Mouse (Mus musculus): Measurements from ENCODE around the gene Ccdc151.

Ccdc151 gene

GRCm38 (mm10) chr9:21958372-21958771 lies 44.1 kb downstream of the Ccdc151 start:
- DNase-seq (ENCODE audit: low read depth, low spot score) = no peak

- peak; percentile 96 for DNase-seq (ENCODE audit: low read depth, low spot score)
Observed at GRCm38 (mm10) chr9:21955570-21956281, 46.7 kb downstream of the Ccdc151 start, which contains the start of gene Swsap1. Swsap1 (plus strand) TSS chr9:21955755.

GRCm38 (mm10) chr9:21955225-21955569 lies 47.2 kb downstream of the Ccdc151 start:
- DNase-seq (ENCODE audit: low read depth, low spot score) = no peak

DNA sequence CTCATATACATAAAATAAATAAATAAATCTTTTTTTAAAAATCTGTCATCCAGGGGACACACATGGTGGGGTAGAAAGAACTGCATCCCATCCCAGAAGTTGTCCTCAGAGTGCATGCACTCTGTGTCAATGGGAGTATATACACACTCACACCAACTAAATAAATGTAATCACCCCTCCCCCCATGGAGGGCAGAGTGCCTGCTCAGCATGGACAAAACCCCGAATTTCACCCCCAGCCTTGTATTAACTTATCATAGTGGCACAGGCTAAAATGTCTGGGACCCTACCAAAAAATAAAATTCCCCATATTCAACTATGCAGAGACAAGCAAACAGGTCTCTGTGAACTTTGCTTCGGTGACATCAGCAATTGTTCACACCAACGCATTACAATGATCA lies 47.8 kb downstream of the Ccdc151 start:
- DNase-seq (ENCODE audit: low read depth, low spot score) = no peak

DNA sequence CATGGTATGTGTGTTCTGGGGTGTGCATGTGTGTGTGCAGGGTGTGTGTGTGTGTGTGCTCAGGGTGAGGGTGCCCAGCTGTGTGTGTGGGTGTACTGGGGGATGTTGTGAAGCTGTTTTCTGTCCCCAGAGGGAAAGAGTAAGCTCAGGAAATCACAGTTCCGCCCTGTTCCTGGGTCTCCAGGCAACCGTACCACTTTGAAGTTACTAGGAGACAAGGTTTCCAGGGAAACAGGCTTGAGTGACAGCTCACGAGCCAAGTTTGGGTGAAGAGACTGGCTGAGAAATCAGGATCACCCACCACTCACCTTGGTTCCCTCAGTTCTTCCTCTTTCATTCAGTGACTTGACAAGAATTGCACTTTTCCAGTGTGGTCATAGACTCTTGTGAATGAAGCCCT lies 48.8 kb downstream of the Ccdc151 start:
- no peak for DNase-seq (ENCODE audit: low read depth, low spot score)

DNA sequence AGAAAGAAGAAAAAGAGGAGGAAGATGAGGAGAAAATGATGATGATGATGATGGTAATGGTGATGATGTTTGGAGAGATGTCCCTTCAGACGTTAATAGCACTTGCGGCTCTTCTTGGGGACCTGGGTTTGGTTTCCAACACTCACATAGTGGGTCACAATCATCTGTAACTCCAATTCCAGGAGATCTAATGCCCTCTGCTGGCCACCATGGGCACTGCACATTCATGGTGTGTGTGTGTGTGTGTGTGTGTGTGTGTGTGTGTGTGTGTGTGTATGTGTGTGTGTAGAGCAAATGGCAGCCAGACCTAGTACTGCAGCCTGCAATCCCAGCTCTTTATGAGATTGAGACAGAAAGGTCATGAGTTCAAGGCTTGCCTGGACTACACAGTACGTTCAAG lies 50.5 kb downstream of the Ccdc151 start:
- DNase-seq (ENCODE audit: low read depth, low spot score) = no peak

DNA sequence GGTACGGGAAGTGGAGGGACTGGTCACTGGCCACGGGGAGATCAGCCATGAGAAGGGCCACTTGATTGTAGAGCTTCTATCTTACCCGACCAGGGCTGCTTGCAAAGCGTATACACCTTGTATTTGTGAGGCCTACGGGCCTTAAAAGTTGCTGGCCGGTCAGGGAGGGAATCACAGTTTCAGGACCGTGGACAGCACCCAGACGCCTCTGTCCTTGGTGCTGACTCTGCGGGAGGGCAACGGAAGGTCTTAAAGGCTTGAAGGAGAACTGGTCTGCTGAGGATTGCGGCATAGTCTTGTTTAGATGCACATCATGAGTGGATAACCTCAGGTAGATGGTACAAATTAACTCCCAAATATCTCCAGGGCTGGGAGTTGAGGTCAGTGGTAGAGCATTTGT lies 52.1 kb downstream of the Ccdc151 start:
- DNase-seq (ENCODE audit: low read depth, low spot score) = peak; percentile 58

DNA sequence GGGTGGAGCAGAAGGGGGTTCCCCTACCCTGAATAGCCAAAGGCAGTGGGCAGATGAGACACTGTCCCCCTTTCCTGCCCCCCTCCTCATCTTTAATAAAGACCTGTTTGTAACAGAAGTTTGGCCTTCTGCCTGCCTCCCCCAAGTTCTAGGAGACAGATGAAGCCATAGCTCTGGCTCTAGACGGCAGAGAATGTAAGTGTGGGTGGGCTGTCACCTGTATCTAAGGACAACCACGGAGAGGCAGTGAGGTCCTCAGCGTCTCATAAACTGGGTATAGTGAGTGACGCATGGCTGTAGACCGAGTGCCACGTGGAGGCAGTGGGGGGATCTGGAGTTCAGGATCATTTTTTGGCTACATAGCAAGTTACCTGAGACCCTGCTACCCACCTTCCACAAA lies 53.6 kb downstream of the Ccdc151 start:
- no peak for DNase-seq (ENCODE audit: low read depth, low spot score)

- no peak for DNase-seq (ENCODE audit: low read depth, low spot score)
Observed at GRCm38 (mm10) chr9:21948146-21948545, 54.3 kb downstream of the Ccdc151 start.

- DNase-seq (ENCODE audit: low read depth, low spot score) = no peak
Observed at GRCm38 (mm10) chr9:21947540-21948130, 54.8 kb downstream of the Ccdc151 start.

DNA sequence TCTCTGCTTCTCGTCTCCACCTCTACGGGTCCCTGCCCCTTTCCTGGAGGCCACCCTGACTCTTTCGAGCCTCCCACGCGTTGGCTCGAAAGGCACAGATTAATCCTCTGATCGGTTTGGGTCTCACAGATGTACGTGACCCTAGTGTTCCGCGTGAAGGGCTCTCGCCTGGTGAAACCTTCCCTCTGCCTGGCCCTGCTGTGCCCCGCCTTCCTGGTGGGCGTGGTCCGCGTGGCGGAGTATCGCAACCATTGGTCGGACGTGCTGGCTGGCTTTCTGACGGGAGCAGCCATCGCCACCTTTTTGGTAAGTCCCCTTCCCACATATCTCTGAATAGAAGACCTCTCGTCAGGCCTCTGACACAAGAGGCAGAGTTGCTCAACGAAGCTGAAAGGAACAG lies 58.2 kb downstream of the Ccdc151 start:
- DNase-seq (ENCODE audit: low read depth, low spot score) = no peak

DNA sequence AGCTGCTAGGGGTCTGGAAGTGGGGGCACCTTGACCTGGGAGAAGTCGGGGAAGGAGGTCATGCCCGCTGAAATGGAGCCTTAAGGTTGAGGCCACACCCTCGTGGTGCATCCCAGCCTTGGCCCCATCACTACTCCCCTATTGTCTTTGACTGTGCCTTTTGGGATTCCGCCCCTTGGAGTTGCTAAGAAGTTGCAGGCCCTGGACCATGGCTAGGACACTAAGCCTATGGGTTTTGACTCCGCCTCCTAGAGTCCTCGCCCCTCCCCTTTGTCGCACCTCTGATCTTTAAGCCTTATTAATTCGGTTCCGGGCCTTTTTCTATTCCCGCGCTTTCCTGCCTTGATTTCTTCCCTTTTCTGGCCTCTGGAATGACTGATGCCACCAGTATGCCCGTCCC lies 58.8 kb downstream of the Ccdc151 start:
- DNase-seq (ENCODE audit: low read depth, low spot score) = no peak

- no peak for DNase-seq (ENCODE audit: low read depth, low spot score)
Observed at GRCm38 (mm10) chr9:21943046-21943445, 59.4 kb downstream of the Ccdc151 start.

All from embryo, embryonic 11.5 days (tissue).